Mouse (Mus musculus): ENCODE results near the gene Srp54c.

Srp54c gene

DNA sequence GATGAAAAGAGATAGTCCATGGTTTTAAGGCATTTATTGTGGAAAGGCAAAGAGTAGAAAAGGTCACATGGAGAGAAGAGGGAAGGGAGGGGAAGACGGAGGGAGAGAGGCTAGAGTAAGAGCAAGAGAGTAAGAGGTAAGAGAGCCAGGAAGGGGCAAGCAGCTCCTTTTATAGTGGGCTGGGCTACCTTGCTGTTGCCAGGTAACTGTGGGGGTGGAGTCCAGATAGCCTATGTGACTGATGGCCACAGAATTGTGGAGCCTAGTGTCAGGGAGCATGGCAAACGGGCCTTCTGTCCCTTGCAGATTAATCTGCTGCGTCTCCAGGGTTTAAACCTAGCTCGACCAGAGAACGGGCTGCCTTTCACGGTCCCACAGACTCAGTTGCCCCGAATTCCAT lies 81.9 kb downstream of the Srp54c start:
- no peak for DNase-seq (ENCODE audit: low spot score in 2 of 2)
